Mouse (Mus musculus) kidney, embryonic 14.5 days (tissue): ENCODE measurements around the gene Trrap. TPM values are rescaled to one million over a fixed set of nuclear protein-coding genes. Genes with fewer than 3 reads are reported as not detected.
A peak's percentile ranks its signal among the peaks of the same experiment; 100 is the strongest.

Experiments used
- ATAC-seq: fragments of 200-750 bp; cut with Nextera tagmentation; 2 replicates; pipeline ENCODE4 v1.8.0; 2017; ENCODE audit warnings: moderate number of reproducible peaks, mild to moderate bottlenecking, moderate TSS enrichment, moderate library complexity; ENCODE audit not compliant: low FRiP score, low TSS enrichment
- H3K27ac ChIP-seq: fragments of 300-500 bp; sonication (generic); 2 replicates; pipeline ENCODE4 v1.5.1; 2014; ENCODE audit warnings: low read depth, mild to moderate bottlenecking, low read length, moderate library complexity, mixed read lengths
- H3K27me3 ChIP-seq: fragments of 300-500 bp; sonication (generic); 2 replicates; pipeline ENCODE4 v1.6.1; 2014; ENCODE audit warnings: mild to moderate bottlenecking, low read length; ENCODE audit not compliant: control insufficient read depth, insufficient read depth
- H3K36me3 ChIP-seq: fragments of 300-500 bp; sonication (generic); 2 replicates; pipeline ENCODE4 v1.6.1; 2014; ENCODE audit warnings: low read length, mixed read lengths; ENCODE audit not compliant: control insufficient read depth, insufficient read depth
- H3K4me1 ChIP-seq: fragments of 300-500 bp; sonication (generic); 2 replicates; pipeline ENCODE4 v1.6.1; 2014; ENCODE audit warnings: low read length, mixed read lengths; ENCODE audit not compliant: control insufficient read depth, insufficient read depth
- H3K4me2 ChIP-seq: fragments of 300-500 bp; sonication (generic); replicated peaks from 2 replicates; pipeline ENCODE4 v1.6.1; 2014; ENCODE audit warnings: low read depth, mild to moderate bottlenecking, low read length
- H3K4me3 ChIP-seq: fragments of 300-500 bp; sonication (generic); 2 replicates; pipeline ENCODE4 v1.5.1; 2014; ENCODE audit warnings: mild to moderate bottlenecking, low read length
- H3K9ac ChIP-seq: fragments of 300-500 bp; sonication (generic); 2 replicates; pipeline ENCODE4 v1.6.1; 2014; ENCODE audit warnings: low read depth, mild to moderate bottlenecking, low read length, moderate library complexity
- H3K9me3 ChIP-seq: fragments of 300-500 bp; sonication (generic); 2 replicates; pipeline ENCODE4 v1.6.1; 2016; ENCODE audit warnings: low read length; ENCODE audit not compliant: control insufficient read depth
- WGBS: fragments of 180-500 bp; shearing (Covaris S2); extraction: QIAGEN DNeasy Blood & Tissue Kit; methylation state at CpG from one replicate; pipeline ENCODE4 v1.1.7; 2014; 5-methylcytosine and 5-hydroxymethylcytosine counted together
- polyA plus RNA-seq: library from polyadenylated mRNA; unstranded; fragments of >200 nt; fragmentation: Nextera tagmentation; extraction: Ambion mirVana; gene quantifications from 2 replicates; pipeline ENCODE4 v1.2.1, GENCODE M21; 2014

Gene Trrap
- polyA plus RNA-seq, 1 experiment from 2014 or later, result 110 TPM

GRCm38 (mm10) chr5:144891276-144891675 lies 123.7 kb downstream of the Trrap start:
- H3K9me3 ChIP-seq, result no peaks in the 10 kb centered on the region
- no peak overlapping the region for H3K9ac ChIP-seq
- H3K27me3 ChIP-seq, result no peaks in the 10 kb centered on the region
- H3K36me3 ChIP-seq, result peaks cover 66% of the 10 kb centered on the region
- no peak overlapping the region for H3K4me3 ChIP-seq
- no peak overlapping the region for H3K4me2 ChIP-seq
- no peak for ATAC-seq
- no peak overlapping the region for H3K27ac ChIP-seq
- 91% methylated on average over 11 of the region's 11 CpGs for WGBS
- no peaks in the 10 kb centered on the region for H3K4me1 ChIP-seq

- no peak overlapping the region for H3K4me2 ChIP-seq
- no peak overlapping the region for H3K4me3 ChIP-seq
- H3K4me1 ChIP-seq, result peaks cover 20% of the 10 kb centered on the region
- no peak overlapping the region for H3K27ac ChIP-seq
- no peaks in the 10 kb centered on the region for H3K27me3 ChIP-seq
- no peaks in the 10 kb centered on the region; the same call in 1 of the 2 replicates for H3K9me3 ChIP-seq
- no peak for ATAC-seq
- H3K36me3 ChIP-seq, result peaks cover 34% of the 10 kb centered on the region
- no peak overlapping the region for H3K9ac ChIP-seq
- 69% methylated on average over 7 of the region's 7 CpGs for WGBS
Observed at GRCm38 (mm10) chr5:144897881-144898280, 130.3 kb downstream of the Trrap start.

- no peak overlapping the region for H3K4me3 ChIP-seq
- H3K4me2 ChIP-seq, result no peak overlapping the region
- H3K27ac ChIP-seq, result no peak overlapping the region
- H3K9ac ChIP-seq, result no peak overlapping the region
- no peak for ATAC-seq
- H3K4me1 ChIP-seq, result peaks cover 20% of the 10 kb centered on the region
- 62% methylated on average over 7 of the region's 7 CpGs for WGBS
- no peaks in the 10 kb centered on the region; the same call in 1 of the 2 replicates for H3K9me3 ChIP-seq
- H3K36me3 ChIP-seq, result peaks cover 30% of the 10 kb centered on the region
- no peaks in the 10 kb centered on the region for H3K27me3 ChIP-seq
Observed at GRCm38 (mm10) chr5:144898448-144899052, 131.0 kb downstream of the Trrap start.

- H3K27ac ChIP-seq, result no peak overlapping the region
- ATAC-seq, result peak; percentile 41
Observed at GRCm38 (mm10) chr5:144901035-144901434, 133.5 kb downstream of the Trrap start.

GRCm38 (mm10) chr5:144901791-144902190 lies 134.3 kb downstream of the Trrap start:
- 36% methylated on average over 10 of the region's 10 CpGs for WGBS

More at GRCm38 (mm10) chr5:144901035-144901434, 133.5 kb downstream of the Trrap start:
- Histone ChIP-seq H3K4me2 (no peak overlapping the region), H3K36me3 (peaks cover 19% of the 10 kb centered on the region; the same call in 1 of the 2 replicates), H3K4me3 (no peak overlapping the region), H3K27me3 (no peaks in the 10 kb centered on the region), H3K9me3 (no peaks in the 10 kb centered on the region; the same call in 1 of the 2 replicates), H3K9ac (no peak overlapping the region), H3K4me1 (peaks cover 31% of the 10 kb centered on the region)
- 68% methylated on average over 7 of the region's 7 CpGs for WGBS

GRCm38 (mm10) chr5:144904356-144905134 lies 137.0 kb downstream of the Trrap start:
- Histone ChIP-seq H3K27me3 (no peaks in the 10 kb centered on the region), H3K4me2 (no peak overlapping the region), H3K36me3 (peaks cover 6% of the 10 kb centered on the region; the same call in 1 of the 2 replicates), H3K27ac (no peak overlapping the region), H3K4me1 (peaks cover 31% of the 10 kb centered on the region), H3K9ac (no peak overlapping the region), H3K9me3 (no peaks in the 10 kb centered on the region; the same call in 1 of the 2 replicates), H3K4me3 (no peak overlapping the region)
- 69% methylated on average over 12 of the region's 12 CpGs for WGBS
- ATAC-seq, result no peak

More at GRCm38 (mm10) chr5:144901791-144902190, 134.3 kb downstream of the Trrap start:
- Histone ChIP-seq H3K9me3 (no peaks in the 10 kb centered on the region; the same call in 1 of the 2 replicates), H3K27me3 (no peaks in the 10 kb centered on the region), H3K4me3 (no peak overlapping the region), H3K4me1 (peaks cover 31% of the 10 kb centered on the region), H3K9ac (no peak overlapping the region), H3K36me3 (peaks cover 12% of the 10 kb centered on the region; the same call in 1 of the 2 replicates), H3K27ac (peak overlapping the region; percentile 39), H3K4me2 (0 out of 2 replicates have a peak overlapping the region, but pooled peaks have one; percentile 6)
- peak; percentile 84 for ATAC-seq

- Histone ChIP-seq H3K4me1 (peaks cover 28% of the 10 kb centered on the region), H3K9me3 (no peaks in the 10 kb centered on the region), H3K36me3 (no peaks in the 10 kb centered on the region), H3K4me3 (no peak overlapping the region), H3K27me3 (no peaks in the 10 kb centered on the region), H3K27ac (no peak overlapping the region), H3K9ac (no peak overlapping the region), H3K4me2 (no peak overlapping the region)
- no peak for ATAC-seq
- WGBS, result 67% methylated on average over 2 of the region's 2 CpGs
Observed at GRCm38 (mm10) chr5:144907591-144907990, 140.1 kb downstream of the Trrap start.
